Mouse (Mus musculus) adrenal gland, adult 8-10 months (tissue): ENCODE measurements around the gene Tspan4. TPM values are rescaled to one million over a fixed set of nuclear protein-coding genes. Genes with fewer than 3 reads are reported as not detected.

ENCODE experiments used
- DNase-seq: peaks from one replicate; pipeline ENCODE4 v3.0.0; 2022
- total RNA-seq, 4 experiments: library from RNA; stranded (reverse); gene quantifications; 2 replicates each; pipeline ENCODE4 v1.2.4; 2022

Gene Tspan4
- total RNA-seq, 4 experiments from 2014 or later, result 89.1 to 191 (median 124) TPM

- peak; percentile 23 for DNase-seq
Observed at GRCm38 (mm10) chr7:141461521-141462332, 13.3 kb upstream of the Tspan4 start.

GRCm38 (mm10) chr7:141462333-141462821, 12.7 kb upstream of the Tspan4 start:
- peak; percentile 18 for DNase-seq

- peak; percentile 57 for DNase-seq
Observed at GRCm38 (mm10) chr7:141463824-141464602, 11.0 kb upstream of the Tspan4 start.

- DNase-seq, result peak; percentile 26
Observed at GRCm38 (mm10) chr7:141464603-141465201, 10.3 kb upstream of the Tspan4 start.

- DNase-seq, result peak; percentile 28
Observed at GRCm38 (mm10) chr7:141465388-141466044, 9.5 kb upstream of the Tspan4 start.

- DNase-seq, result peak; percentile 54
Observed at GRCm38 (mm10) chr7:141466045-141466394, 9.0 kb upstream of the Tspan4 start.

- DNase-seq, result peak; percentile 38
Observed at GRCm38 (mm10) chr7:141466607-141467148, 8.4 kb upstream of the Tspan4 start.

- DNase-seq, result peak; percentile 89
Observed at GRCm38 (mm10) chr7:141467230-141468030, 7.6 kb upstream of the Tspan4 start, which contains the start of gene Cd151. Gene Cd151, plus strand, starts transcription at chr7:141467392.

GRCm38 (mm10) chr7:141468164-141468521, 6.9 kb upstream of the Tspan4 start:
- peak; percentile 56 for DNase-seq

- peak; percentile 85 for DNase-seq
Observed at GRCm38 (mm10) chr7:141468522-141469211, 6.4 kb upstream of the Tspan4 start.

- DNase-seq, result peak; percentile 31
Observed at GRCm38 (mm10) chr7:141469352-141469751, 5.7 kb upstream of the Tspan4 start.

GRCm38 (mm10) chr7:141469901-141470636, 5.0 kb upstream of the Tspan4 start:
- peak; percentile 33 for DNase-seq

GRCm38 (mm10) chr7:141470637-141470944, 4.4 kb upstream of the Tspan4 start:
- DNase-seq, result no peak

GRCm38 (mm10) chr7:141471236-141471635, 3.8 kb upstream of the Tspan4 start:
- DNase-seq, result no peak

GRCm38 (mm10) chr7:141472226-141472625, 2.8 kb upstream of the Tspan4 start:
- DNase-seq, result peak; percentile 56

- DNase-seq, result peak; percentile 26
Observed at GRCm38 (mm10) chr7:141472763-141473162, 2.3 kb upstream of the Tspan4 start.

GRCm38 (mm10) chr7:141474160-141474559, 880 bp upstream of the Tspan4 start:
- DNase-seq, result no peak

GRCm38 (mm10) chr7:141475805-141476158, 742 bp downstream of the Tspan4 start:
- no peak for DNase-seq

- DNase-seq, result peak; percentile 94
Observed at GRCm38 (mm10) chr7:141476226-141476980, 1.4 kb downstream of the Tspan4 start.
